Mouse (Mus musculus): ENCODE measurements around the gene 1700003E16Rik. TPM values are rescaled to one million over a fixed set of nuclear protein-coding genes. Genes with fewer than 3 reads are reported as not detected.

1700003E16Rik gene
- total RNA-seq, 2 experiments from 2014 or later, result 28.5 to 29.0 TPM

DNA sequence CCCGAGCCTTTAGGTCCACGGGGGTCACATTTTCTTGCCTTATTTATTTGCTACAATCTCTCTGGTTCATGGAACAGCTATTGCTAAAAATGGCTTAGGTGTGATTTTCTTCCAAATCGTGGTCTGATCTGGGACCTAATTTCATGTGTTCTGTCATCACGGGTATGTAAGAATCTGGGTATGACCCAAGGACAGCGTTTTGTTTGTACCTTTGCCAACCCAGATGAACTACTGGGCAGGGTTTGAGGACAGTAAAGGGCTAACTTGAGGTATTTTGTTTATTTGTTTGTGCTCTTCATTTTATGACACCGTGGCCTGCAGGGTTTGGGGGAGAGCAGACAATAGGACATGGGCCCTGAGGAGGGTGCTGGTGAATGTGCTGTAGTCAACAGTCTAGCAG, 24.4 kb downstream of the 1700003E16Rik start:
- no peak for DNase-seq (ENCODE audit: extremely low spot score in 1 of 2, low spot score in 2 of 2)
- intact Hi-C loops (cut with DNase I), result no loop called here

DNA sequence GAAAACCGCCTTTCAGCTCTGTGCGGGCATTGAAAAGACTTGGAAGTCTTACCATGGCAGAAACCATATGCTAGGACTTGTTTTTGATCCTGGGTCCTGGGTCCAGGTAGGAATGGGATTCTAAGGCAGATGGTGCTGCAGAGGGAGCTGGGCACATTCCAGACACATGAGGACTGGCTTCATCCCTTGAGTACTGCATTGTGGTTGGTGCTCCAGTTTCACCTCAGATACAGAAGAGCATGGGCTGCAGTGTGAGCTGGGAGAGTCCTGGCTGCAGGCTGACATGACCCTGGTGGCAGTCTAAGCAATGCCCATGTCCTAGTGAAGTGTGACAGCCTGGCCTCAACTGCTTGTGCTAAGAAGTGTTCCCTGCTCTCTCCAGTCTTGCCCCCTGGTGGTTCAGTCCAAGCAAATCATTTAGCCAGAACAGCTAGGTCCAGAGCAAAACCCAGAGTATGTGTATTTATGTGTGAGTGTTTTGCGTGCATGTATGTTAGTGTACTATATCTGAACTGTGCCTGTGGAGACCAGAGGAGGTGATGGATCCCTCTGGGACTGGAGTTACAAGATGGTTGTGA, 28.7 kb downstream of the 1700003E16Rik start:
- intact Hi-C loops (cut with DNase I), result no loop called here
- DNase-seq (ENCODE audit: extremely low spot score in 1 of 2, low spot score in 2 of 2), result no peak

DNA sequence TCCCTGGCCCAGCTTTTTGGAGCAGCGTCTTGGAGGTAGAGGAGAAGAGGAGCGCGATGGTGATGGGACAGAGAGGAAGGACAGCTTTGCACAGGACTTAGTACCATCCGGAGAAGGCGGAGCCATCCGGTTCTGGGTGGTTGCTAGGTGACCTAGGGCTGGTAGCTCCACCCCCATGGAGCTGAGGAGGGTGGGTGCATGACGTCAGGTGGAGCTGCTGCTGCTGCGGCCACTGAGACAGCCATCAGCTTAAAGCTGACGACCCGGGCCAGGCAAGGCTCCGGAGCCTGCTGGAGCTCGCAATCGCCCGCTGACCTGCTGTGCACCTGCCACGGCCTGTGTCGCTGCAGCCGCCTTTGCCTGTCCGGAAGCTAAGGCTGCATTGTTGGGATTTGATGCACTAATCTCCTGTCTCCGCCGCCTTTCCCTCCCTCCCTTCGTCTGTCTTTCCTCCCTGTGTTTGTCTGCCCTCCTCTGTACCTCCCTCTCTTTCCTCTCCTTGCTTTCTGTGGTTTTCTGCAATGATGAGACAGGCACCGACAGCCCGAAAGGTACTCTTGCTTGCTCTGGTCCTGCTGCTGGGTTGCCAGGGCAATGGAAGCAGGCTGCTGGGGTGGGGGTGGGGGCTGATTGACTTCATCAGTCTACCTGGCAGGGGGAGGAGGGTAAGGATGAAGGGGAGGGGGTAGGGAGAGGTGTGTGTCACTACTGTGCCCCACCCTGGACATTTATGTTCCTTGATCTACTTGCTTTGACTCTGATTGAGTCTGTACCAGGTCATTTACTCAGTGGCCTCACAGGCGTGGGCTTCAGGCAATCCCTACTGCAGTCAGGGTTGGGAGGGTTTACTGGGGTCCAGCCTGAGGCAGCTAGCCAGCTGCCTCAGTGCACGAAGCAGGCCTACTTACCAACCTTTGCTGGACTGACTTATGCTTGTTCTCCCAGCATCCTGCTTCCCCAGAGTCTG, 30.0 kb downstream of the 1700003E16Rik start:
- intact Hi-C loops (cut with DNase I), result no loop called here
- peak; percentile 86 to 90 for DNase-seq (ENCODE audit: extremely low spot score in 1 of 2, low spot score in 2 of 2)

DNA sequence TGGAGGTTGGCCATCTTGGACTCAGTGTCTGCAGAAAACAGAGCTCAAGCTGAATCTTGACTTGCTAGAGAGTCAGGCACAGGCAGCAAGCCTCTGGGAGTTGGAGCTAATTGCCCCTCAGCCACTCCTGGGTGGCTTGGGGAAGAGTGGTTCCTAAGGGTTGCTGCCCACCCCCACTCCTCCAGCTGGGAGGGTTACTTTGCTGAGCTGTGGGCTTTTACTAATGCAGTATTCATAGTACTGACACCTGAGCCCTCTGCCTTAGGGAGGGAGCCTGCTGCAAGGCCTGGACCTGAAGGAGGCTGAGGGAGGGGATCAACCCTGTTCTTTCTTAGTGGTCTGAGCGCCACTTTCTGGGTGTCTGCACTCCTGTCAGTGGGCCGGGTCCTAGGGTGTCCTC, 30.7 kb downstream of the 1700003E16Rik start:
- intact Hi-C loops (cut with DNase I), result no loop called here
- no peak for DNase-seq (ENCODE audit: extremely low spot score in 1 of 2, low spot score in 2 of 2)

DNA sequence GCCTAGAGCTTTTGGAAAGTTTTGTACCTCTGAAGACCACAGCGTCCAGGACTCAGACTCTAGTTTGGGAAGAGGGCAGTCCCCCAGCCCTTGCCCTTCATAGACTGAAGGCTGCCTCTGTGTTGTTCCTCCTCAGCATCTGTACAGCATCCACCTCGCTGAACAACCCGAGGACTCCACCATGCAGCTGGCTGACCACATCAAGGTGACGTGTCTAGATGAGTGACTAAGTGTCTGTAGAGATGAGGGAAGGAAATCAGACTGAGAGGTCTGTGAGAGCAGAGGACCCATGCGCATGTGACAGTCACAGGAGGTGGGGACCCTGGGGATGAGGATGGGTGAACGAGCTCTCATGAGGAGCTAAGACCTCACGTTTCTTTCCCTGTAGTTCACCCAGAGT, 37.4 kb downstream of the 1700003E16Rik start:
- DNase-seq (ENCODE audit: extremely low spot score in 1 of 2, low spot score in 2 of 2), result no peak
- intact Hi-C loops (cut with DNase I), result no loop called here

DNA sequence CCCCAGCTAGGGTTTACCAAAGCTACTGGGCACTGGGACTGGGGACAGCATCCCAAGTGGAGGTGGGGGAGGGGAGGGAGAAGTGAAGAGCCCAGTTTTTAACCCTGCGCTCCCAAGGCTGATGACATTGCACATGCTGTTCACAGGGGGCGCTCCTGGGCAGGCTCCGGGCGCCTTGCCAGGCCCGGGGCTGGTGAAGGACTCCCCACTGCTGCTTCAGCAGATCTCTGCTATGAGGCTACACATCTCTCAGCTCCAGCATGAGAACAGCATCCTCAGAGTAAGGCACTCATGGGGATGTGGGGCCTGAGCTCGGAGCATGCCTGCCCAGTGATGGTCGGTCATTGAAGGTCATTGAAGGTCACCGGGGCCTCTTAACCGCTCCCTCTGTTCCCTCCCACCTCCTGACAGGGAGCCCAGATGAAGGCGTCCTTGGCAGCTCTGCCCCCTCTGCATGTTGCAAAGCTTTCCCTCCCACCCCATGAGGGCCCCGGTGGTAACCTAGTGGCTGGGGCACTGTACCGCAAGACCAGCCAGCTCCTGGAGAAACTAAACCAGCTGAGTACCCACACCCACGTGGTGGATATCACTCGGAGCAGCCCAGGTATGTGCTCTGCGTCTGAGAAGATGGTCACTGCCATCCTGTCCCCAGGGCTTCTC, 41.3 kb downstream of the 1700003E16Rik start:
- intact Hi-C loops (cut with DNase I), result no loop called here
- DNase-seq (ENCODE audit: extremely low spot score in 1 of 2, low spot score in 2 of 2), result peak; percentile 61 to 82

DNA sequence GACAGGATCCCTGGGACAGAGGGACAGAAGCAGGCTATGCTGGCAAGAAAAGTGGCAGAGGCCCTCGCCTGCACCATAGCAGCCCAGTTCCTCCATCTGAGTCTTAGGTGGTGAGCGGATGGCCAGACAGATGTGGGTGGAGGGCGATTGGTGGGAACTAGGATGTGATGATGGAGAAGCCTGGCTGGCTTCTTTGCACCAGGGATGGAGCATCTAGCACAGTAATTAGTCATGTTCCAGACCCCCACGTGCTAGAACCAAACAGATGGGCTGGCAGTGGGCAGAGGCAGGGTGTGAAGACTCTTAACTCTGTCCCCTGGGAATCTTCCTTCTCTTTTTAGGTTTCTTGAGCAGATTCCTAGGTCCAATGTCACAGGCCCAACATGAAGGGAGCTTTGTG, 47.1 kb downstream of the 1700003E16Rik start:
- intact Hi-C loops (cut with DNase I), result no loop called here
- no peak for DNase-seq (ENCODE audit: extremely low spot score in 1 of 2, low spot score in 2 of 2)

DNA sequence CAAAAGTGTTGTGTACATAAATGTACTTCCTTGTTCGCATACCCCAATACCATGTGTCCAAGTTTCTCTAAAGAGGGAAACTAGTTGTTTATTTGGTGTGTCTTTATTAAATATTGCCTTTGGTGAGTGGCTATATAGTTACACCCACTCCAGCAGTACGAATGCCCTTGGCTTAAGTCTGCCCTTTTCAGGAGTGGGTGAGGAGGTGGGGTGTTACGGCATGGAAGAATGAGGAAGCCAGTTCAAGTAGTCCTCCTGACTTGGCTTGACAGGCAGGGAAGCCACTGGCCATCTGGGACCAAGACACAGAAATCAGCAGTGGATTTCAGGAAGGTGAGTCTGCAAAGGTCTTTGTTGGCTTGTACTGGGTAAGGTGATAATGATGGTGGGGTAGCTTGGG, 49.6 kb downstream of the 1700003E16Rik start:
- DNase-seq (ENCODE audit: extremely low spot score in 1 of 2, low spot score in 2 of 2), result no peak
- intact Hi-C loops (cut with DNase I), result no loop called here

DNA sequence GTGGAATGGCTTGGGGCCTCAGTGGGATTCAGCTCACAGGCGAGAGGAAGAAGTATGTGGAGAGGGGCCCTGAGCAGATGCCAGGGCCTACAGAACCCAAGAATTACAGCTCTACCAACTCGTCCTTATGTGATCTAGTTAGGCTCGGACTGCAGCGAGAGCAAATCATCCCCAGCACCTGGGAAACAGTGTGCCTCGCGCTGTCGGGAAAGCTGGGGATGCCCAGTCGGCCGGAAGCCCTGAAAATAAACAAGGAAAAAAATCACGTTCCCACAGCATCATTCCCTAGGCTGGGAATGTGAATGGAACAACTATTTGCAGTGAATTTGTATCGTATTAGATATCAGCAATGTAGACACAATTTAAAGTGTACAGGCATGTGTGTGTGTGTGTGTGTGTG, 50.1 kb downstream of the 1700003E16Rik start:
- no peak for DNase-seq (ENCODE audit: extremely low spot score in 1 of 2, low spot score in 2 of 2)
- intact Hi-C loops (cut with DNase I), result no loop called here

DNA sequence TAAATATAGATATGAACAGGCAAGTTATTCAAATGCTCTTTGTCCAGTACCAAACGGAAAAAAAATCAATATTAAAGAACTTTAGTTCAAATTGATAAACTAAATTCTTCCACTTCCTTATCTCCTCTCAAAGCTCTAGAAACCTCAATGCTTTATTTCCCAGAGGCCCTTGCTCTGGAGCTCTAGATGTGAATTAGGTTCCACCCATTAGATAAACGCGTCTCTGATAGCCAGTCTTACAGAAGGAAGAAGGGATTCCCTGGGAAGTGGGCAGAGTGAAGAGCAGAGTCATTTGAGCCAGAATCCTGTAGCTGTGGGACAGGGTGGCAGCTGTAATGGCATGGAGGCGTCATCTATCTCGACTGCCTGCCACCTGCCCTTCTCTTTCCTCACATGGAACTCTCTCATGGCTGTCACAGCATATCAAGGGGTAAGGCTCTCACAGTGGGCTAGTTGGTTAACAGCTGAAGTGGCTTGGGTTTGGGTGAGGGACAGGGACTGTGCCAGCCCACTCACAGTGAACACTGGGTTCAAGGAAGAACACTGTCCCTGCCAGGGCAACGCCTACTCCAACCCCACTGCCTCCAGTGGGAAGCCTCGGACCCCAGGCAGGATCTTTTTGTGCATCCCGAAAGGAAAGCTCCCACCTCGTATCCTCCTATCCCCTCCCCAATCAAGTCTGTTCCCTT, 51.3 kb downstream of the 1700003E16Rik start:
- intact Hi-C loops (cut with DNase I), result no loop called here
- DNase-seq (ENCODE audit: extremely low spot score in 1 of 2, low spot score in 2 of 2), result no peak

DNA sequence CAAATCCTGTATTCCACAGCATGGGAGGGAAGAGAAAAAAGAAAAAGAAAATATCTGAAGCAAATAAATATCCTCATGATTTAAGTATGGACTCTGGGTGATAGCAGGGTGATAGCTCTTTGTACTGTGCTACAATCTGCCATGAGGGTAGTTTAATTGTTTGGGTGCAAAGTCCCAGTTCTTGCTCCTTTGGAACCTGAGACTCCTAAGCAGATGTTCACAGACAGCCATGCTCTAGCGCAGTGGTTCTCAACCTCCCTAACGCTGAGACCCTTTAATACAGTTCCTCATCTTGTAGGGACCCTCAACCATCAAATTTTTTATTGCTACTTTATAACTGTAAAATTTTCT, 51.8 kb downstream of the 1700003E16Rik start:
- no peak for DNase-seq (ENCODE audit: extremely low spot score in 1 of 2, low spot score in 2 of 2)
- intact Hi-C loops (cut with DNase I), result no loop called here

DNA sequence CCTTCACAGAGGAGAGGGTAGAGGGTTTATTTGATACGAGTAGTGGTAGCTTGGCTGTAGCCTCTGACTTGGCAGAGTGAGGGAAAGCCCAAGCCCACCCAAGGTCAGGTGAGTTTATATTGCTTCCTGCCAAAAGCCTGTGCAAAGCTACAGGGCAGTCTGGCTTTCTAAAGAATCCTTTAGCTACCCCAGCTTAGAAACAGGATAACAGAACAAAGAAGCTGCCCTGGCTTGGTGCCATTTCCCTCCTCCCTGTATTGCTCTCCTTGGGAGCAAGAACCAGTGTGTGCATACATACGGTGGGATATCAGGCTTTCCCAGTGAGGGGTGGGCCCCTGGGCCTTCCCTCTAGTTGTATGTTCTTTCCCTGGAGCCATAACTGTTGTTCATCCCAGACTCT, 54.3 kb downstream of the 1700003E16Rik start:
- no peak for DNase-seq (ENCODE audit: extremely low spot score in 1 of 2, low spot score in 2 of 2)
- intact Hi-C loops (cut with DNase I), result loop anchor here (5.0 to 10.0 kb wide), 2 partner anchors 57 to 114 kb away; partner anchors contain the start of genes Mob1a and Mthfd2

DNA sequence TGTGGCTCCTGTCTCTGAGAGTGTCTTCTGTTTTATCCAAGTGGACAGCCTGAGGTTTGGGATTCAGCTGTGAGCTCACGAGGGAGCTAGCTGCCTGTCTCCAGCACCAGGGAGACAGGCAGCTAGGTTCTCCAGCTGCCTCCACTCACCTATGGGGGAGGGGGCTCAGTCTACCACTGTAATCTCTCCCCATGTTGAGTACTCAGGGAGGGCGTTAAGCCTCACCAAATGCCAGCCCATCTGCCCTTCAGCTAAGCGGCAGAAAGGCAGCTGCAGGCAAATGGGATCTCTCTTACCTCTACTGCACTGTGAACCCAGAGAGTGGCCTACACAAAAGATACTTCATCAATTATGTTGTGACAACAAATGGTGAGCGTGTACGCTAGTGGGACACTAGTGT, 55.3 kb downstream of the 1700003E16Rik start:
- intact Hi-C loops (cut with DNase I), result loop anchor here (5.0 to 10.0 kb wide), 2 partner anchors 56 to 113 kb away; partner anchors contain the start of genes Mob1a and Mthfd2
- no peak for DNase-seq (ENCODE audit: extremely low spot score in 1 of 2, low spot score in 2 of 2)

Other genes with a start within 250 kb of the 1700003E16Rik start
- 10 to 100 TPM; 45.5 to 47.5 TPM for gene Sema4f, start 216.6 kb upstream of the 1700003E16Rik start, total RNA-seq (2021)
- gene M1ap, start 209.5 kb upstream of the 1700003E16Rik start, total RNA-seq (2021), result not detected
- gene Dok1, start 122.9 kb upstream of the 1700003E16Rik start, total RNA-seq (2021), result 1 to 10 TPM; 1.8 to 2.1 TPM
- gene Loxl3, start 122.2 kb upstream of the 1700003E16Rik start, total RNA-seq (2021), result 1 to 10 TPM; 1.8 to 4.0 TPM
- gene Aup1, start 101.9 kb upstream of the 1700003E16Rik start, total RNA-seq (2021), result 10 to 100 TPM; 97.9 to 99.8 TPM
- 10 to 100 TPM; 66.5 to 68.0 TPM for gene Htra2, start 101.1 kb upstream of the 1700003E16Rik start, total RNA-seq (2021)
- under 1 TPM; 0.19 to 0.41 TPM for gene Dqx1, start 98.6 kb upstream of the 1700003E16Rik start, total RNA-seq (2021)
- gene Tlx2, start 86.1 kb upstream of the 1700003E16Rik start, total RNA-seq (2021), result not detected
- 10 to 100 TPM; 19.1 to 19.6 TPM for gene Pcgf1, start 78.5 kb upstream of the 1700003E16Rik start, total RNA-seq (2021)
- under 1 TPM in 1 of 2 experiments, not detected in 1; 0.69 TPM for gene Lbx2, start 70.0 kb upstream of the 1700003E16Rik start, total RNA-seq (2021)
- gene Ccdc142, start 54.8 kb upstream of the 1700003E16Rik start, total RNA-seq (2021), result 1 to 10 TPM; 7.7 to 9.4 TPM
- gene Gm42688, start 54.8 kb upstream of the 1700003E16Rik start, total RNA-seq (2021), result 1 to 10 TPM; 6.3 to 6.5 TPM
- gene Mrpl53, start 47.4 kb upstream of the 1700003E16Rik start, total RNA-seq (2021), result 10 to 100 TPM; 58.7 to 63.5 TPM
- 10 to 100 TPM; 27.9 to 31.8 TPM for gene Mogs, start 40.9 kb upstream of the 1700003E16Rik start, total RNA-seq (2021)
- gene Wbp1, start 34.8 kb upstream of the 1700003E16Rik start, total RNA-seq (2021), result 10 to 100 TPM; 50.4 to 54.7 TPM
- 10 to 100 TPM; 19.9 to 23.2 TPM for gene Ino80b, start 31.0 kb upstream of the 1700003E16Rik start, total RNA-seq (2021)
- gene Rtkn, start 20.9 kb upstream of the 1700003E16Rik start, total RNA-seq (2021), result 10 to 100 TPM; 30.3 to 34.4 TPM
- 10 to 100 TPM; 28.0 to 29.4 TPM for gene Wdr54, start within 50 bp of the 1700003E16Rik start, total RNA-seq (2021)
- 100 to 1,000 TPM; 351 to 353 TPM for gene Dctn1, start 9.5 kb downstream of the 1700003E16Rik start, total RNA-seq (2021)
- gene Slc4a5, start 63.4 kb downstream of the 1700003E16Rik start, total RNA-seq (2021), result under 1 TPM; 0.71 to 0.75 TPM
- gene Mthfd2, start 169.5 kb downstream of the 1700003E16Rik start, total RNA-seq (2021), result 10 to 100 TPM in 1 of 2 experiments, 1 to 10 TPM in 1; 8.3 to 10.6 TPM
- 10 to 100 TPM; 21.0 to 21.6 TPM for gene Mob1a, start 169.6 kb downstream of the 1700003E16Rik start, total RNA-seq (2021)
- gene Bola3, start 192.7 kb downstream of the 1700003E16Rik start, total RNA-seq (2021), result 10 to 100 TPM; 33.7 to 36.7 TPM